Mouse (Mus musculus): ENCODE data around the gene Mvp. TPM values are rescaled to one million over a fixed set of nuclear protein-coding genes. Genes with fewer than 3 reads are reported as not detected.

Gene Mvp
- polyA plus RNA-seq (2011; ENCODE audit: insufficient read depth, insufficient read length, low replicate concordance, missing spikeins) = 6.3 and 15.1 TPM in 2 replicates

DNA sequence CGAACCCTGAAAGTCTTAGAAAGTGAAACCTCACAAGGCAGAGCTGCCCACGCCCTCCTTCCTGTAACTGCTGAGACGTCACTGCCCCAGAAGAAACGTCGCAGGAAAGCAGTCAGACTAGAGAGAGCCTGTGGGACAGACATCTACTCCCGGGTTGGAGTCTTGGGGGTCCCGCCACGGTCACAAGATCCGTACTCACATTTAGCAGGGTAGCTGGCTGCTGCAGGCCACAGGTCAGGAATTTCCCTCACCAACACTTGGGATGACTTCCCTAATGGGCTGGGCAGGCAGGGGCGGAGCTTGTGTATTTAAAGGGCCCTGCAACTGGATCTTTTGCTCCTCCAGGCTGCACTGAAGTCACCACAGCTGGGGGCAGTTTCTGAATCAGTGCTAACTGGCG is at the start of gene Mvp:
TSS of gene Mvp (minus strand) at position 302 of the 400 bp plus-strand sequence.
- no peak for TF ChIP-seq POLR2A (IDR thresholded peaks at IDR 0.05; ENCODE audit: borderline replicate concordance, control insufficient read depth, low read depth, low read length)
- TF ChIP-seq CTCF (IDR thresholded peaks at IDR 0.05; ENCODE audit: control insufficient read depth, insufficient read depth, low read length) = no peak
- under 1% methylated on average over 11 of the region's 11 CpGs for WGBS
- peak within 1 kb of the TSS; percentile 70 for H3K4me3 ChIP-seq (replicated peaks; ENCODE audit: control insufficient read depth, low read depth, low read length)
- H3K4me1 ChIP-seq (ENCODE audit: control insufficient read depth, insufficient read depth, low read length) = peaks cover 3% of the 10 kb centered on the region; the same call in 1 of the 2 replicates
- H3K27ac ChIP-seq (ENCODE audit: control insufficient read depth, insufficient read depth, low read depth, low read length, poor library complexity) = peak within 1 kb of the TSS; percentile 84

DNA sequence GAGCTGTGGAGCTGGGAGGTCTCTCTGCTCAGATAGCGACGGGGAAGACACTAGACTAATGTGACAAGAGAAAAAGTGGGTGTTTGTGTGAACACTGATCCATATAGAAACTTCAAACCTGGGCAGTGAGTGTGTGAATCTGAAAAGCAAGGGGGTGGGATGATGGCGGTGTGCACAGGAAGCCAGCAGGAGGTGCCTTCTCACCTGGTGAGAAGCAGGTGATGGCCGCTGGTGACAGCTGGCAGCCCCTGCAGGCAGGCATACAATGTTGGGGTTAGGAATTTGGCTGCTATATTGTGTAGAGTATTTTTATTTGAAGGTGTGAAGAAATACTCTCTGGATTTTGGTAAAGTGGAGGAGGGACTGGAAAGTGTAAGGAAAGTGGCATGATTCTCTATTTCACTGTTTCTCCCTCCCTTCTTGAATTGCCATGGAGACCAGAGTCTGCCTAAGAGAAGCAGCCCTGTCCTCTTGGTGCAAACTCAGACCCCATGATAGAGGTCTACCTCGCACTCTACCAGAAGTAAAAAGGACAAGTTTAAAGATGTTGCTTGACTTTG is 40.7 kb upstream of the Mvp start:
- TF ChIP-seq CTCF (IDR thresholded peaks at IDR 0.05; ENCODE audit: control insufficient read depth, insufficient read depth, low read length) (no peak), POLR2A (IDR thresholded peaks at IDR 0.05; ENCODE audit: borderline replicate concordance, control insufficient read depth, low read depth, low read length) (no peak)
- H3K4me3 ChIP-seq (replicated peaks; ENCODE audit: control insufficient read depth, low read depth, low read length) = no peak overlapping the region
- H3K27ac ChIP-seq (ENCODE audit: control insufficient read depth, insufficient read depth, low read depth, low read length, poor library complexity) = no peak overlapping the region
- no peaks in the 10 kb centered on the region for H3K4me1 ChIP-seq (ENCODE audit: control insufficient read depth, insufficient read depth, low read length)
- 83% methylated on average over 5 of the region's 5 CpGs for WGBS

DNA sequence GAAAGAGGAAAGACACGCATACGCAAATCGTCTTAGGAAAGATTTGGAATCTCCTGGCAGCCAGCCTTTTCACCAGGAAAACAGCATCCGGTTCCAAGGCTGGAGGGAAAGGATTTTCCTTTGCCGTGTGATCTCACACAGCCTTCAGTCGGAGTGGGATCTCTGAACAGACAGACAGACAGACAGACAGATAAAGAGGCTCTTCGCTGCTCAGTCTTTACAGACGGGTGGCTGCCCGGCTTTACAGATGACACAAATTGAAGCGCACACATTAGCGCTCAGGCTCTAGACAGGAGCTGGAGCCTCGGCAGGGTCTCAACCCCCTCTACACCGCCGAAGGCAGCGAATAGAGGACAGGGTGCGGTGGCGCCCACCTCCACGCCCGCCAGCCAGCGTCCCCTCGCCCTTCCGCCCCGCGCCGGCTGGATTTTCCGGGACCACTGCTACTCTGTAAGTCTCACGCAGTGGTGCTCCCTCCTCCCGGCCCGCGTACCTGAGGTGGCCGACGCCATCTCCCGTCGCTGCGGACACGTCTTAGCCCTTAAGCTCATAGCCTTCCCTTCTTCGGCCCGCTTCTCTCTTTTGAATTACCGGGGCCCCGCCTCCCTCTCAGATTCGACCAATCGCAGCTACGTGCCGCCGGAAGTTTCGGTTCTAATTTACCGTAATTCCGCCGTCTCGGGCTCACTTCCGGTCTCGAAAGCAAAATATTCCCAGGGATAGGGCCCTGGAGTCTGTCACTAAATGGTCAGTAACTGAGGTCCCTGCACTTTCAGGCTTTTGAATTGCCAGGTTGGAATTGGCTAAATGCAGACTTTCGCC is 27.6 kb upstream of the Mvp start, which contains the start of gene Kif22:
TSS of gene Kif22 (minus strand) at position 621 of the 822 bp plus-strand sequence.
- WGBS = under 1% methylated on average over 53 of the region's 53 CpGs
- TF ChIP-seq POLR2A (IDR thresholded peaks at IDR 0.05; ENCODE audit: borderline replicate concordance, control insufficient read depth, low read depth, low read length) (peak; percentile 77; the same call in 1 of the 2 replicates), CTCF (IDR thresholded peaks at IDR 0.05; ENCODE audit: control insufficient read depth, insufficient read depth, low read length) (no peak)
- Histone ChIP-seq H3K4me1 (ENCODE audit: control insufficient read depth, insufficient read depth, low read length) (no peaks in the 10 kb centered on the region), H3K27ac (ENCODE audit: control insufficient read depth, insufficient read depth, low read depth, low read length, poor library complexity) (peak within 1 kb of the TSS; percentile 75), H3K4me3 (replicated peaks; ENCODE audit: control insufficient read depth, low read depth, low read length) (peak within 1 kb of the TSS; percentile 96)

DNA sequence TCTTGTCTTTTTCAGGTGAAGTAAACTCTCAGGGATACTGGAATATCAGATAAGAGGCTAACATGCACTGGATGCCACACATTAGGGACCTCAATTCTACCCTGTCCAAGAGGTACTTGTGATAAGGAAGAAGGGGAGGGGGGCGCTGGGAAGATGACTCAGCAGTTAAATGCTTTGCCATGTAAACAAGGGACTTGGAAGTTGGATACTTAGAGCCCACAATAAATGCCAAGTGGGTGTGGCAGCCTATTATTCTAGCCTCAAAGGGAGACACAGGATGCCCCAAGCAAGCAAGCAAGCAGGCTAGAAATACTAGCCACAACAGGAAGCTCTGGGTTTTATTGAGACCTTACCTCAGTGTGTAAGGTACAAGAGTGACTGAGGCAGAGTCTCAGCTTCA is 16.8 kb upstream of the Mvp start:
- 67% methylated on average over 1 of the region's 1 CpGs for WGBS
- H3K4me1 ChIP-seq (ENCODE audit: control insufficient read depth, insufficient read depth, low read length) = peaks cover 5% of the 10 kb centered on the region

DNA sequence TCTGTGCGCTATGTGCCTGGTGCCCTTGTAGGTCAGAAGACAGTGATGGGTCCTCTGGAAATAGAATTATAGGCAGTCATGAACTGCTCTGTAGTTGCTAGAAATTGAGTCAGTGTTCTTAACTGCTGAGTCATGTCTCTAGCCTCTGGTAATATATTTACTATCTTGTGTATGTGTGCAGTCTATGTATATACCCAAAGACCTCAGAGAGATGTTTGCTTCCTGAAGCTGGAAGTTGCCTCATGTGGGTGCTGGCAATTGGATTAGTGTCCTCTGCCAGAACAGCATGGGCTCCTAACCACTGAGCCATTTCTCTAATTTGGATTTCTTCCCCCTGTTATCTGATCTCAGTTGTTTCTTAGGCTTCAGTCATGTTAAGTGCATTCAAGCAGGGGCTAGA is 15.8 kb upstream of the Mvp start:
- Histone ChIP-seq H3K4me3 (replicated peaks; ENCODE audit: control insufficient read depth, low read depth, low read length) (no peak overlapping the region), H3K27ac (ENCODE audit: control insufficient read depth, insufficient read depth, low read depth, low read length, poor library complexity) (no peak overlapping the region), H3K4me1 (ENCODE audit: control insufficient read depth, insufficient read depth, low read length) (peaks cover 5% of the 10 kb centered on the region)
- TF ChIP-seq CTCF (IDR thresholded peaks at IDR 0.05; ENCODE audit: control insufficient read depth, insufficient read depth, low read length) (no peak), POLR2A (IDR thresholded peaks at IDR 0.05; ENCODE audit: borderline replicate concordance, control insufficient read depth, low read depth, low read length) (no peak)
- WGBS = 98% methylated on average over 1 of the region's 1 CpGs

More for the DNA sequence above, 16.8 kb upstream of the Mvp start:
- H3K27ac ChIP-seq (ENCODE audit: control insufficient read depth, insufficient read depth, low read depth, low read length, poor library complexity) = no peak overlapping the region
- no peak for TF ChIP-seq POLR2A (IDR thresholded peaks at IDR 0.05; ENCODE audit: borderline replicate concordance, control insufficient read depth, low read depth, low read length)
- no peak for TF ChIP-seq CTCF (IDR thresholded peaks at IDR 0.05; ENCODE audit: control insufficient read depth, insufficient read depth, low read length)
- no peak overlapping the region for H3K4me3 ChIP-seq (replicated peaks; ENCODE audit: control insufficient read depth, low read depth, low read length)

DNA sequence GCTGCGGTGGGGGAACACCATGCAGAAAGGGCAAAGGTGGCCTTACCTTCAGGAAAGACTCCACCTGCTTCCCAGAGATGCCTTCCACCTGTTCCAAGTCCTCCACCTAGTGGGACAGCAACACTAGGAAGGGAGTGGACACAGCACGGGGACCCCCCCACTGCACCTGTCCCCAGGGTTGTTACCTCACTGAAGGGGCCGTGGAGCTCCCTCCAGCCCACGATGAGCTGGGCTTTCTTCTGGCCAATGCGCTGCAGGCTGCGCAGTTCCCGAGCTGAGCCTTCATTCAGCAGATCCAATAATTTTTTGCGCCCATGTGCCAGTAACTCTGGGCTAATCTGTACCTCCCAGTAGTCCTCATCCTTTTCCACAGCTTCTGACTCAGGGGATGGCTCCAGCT is 13.5 kb upstream of the Mvp start:
- Histone ChIP-seq H3K4me3 (replicated peaks; ENCODE audit: control insufficient read depth, low read depth, low read length) (peak overlapping the region; percentile 53), H3K4me1 (ENCODE audit: control insufficient read depth, insufficient read depth, low read length) (peaks cover 13% of the 10 kb centered on the region), H3K27ac (ENCODE audit: control insufficient read depth, insufficient read depth, low read depth, low read length, poor library complexity) (peak overlapping the region; percentile 96)
- WGBS = 45% methylated on average over 8 of the region's 8 CpGs
- no peak for TF ChIP-seq CTCF (IDR thresholded peaks at IDR 0.05; ENCODE audit: control insufficient read depth, insufficient read depth, low read length)
- no peak for TF ChIP-seq POLR2A (IDR thresholded peaks at IDR 0.05; ENCODE audit: borderline replicate concordance, control insufficient read depth, low read depth, low read length)

DNA sequence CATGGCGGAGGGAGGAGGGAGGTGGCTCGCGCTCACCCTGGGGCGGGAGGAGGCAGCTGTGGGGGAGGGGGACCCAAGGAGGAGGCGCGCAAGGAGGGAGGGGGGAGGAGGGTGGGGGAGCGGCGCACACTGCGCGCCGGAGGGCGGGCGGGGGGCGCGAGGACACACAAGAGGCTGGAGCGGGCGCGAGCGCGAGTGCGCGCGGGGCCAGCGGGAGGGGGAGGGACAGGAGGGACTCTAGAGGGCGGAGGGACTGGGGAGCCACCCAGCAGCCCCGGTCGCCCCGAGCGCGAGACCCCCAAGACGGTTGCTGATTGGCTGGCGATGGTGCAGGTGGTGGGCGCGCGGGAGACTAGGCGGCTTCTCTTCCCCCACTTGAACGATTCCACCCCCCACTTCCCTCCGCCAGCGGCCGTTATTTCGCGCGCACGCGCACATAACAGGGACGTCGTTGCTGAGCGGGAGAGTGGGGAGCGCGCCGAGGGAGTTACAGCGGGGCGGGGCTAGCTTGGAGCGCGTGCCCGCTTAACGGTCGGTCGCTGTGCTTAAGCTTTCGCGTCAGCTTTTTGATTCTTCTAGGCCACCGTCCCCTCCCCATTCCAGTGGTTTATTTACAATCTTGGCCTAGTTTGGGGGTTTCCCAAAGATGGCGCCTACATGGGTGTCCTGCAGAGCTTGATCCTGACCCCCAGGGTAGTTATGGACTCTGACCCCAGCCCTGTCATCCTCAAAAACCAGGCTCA is 12.7 kb upstream of the Mvp start, which contains the start of gene Maz:
TSS of gene Maz (minus strand) at position 54 of the 743 bp plus-strand sequence.
- under 1% methylated on average over 58 of the region's 63 CpGs for WGBS
- TF ChIP-seq POLR2A (IDR thresholded peaks at IDR 0.05; ENCODE audit: borderline replicate concordance, control insufficient read depth, low read depth, low read length) (peak; percentile 83; the same call in 1 of the 2 replicates), CTCF (IDR thresholded peaks at IDR 0.05; ENCODE audit: control insufficient read depth, insufficient read depth, low read length) (no peak)
- Histone ChIP-seq H3K4me1 (ENCODE audit: control insufficient read depth, insufficient read depth, low read length) (peaks cover 13% of the 10 kb centered on the region), H3K4me3 (replicated peaks; ENCODE audit: control insufficient read depth, low read depth, low read length) (peak within 1 kb of the TSS; percentile 77), H3K27ac (ENCODE audit: control insufficient read depth, insufficient read depth, low read depth, low read length, poor library complexity) (peak within 1 kb of the TSS; percentile 98)

DNA sequence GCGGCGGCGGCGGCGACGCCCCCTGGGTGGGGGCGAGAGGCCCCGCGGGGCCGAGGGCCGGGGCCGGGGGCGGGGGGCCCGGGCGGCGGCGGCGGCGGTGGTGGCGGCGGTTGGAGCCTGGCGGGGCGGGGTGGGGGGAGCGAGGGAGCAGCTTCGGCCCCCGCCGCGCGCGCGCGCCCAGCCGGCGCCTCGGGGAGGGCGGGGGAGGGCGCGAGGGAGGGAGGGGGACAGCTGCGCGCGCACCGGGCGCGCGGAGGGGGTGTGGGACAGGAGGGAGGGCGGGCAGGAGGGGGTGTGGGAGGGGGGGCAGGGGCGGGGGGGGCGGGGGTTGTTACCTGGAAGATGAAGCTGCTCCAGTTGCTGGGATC is 12.2 kb upstream of the Mvp start:
- H3K4me1 ChIP-seq (ENCODE audit: control insufficient read depth, insufficient read depth, low read length) = peaks cover 13% of the 10 kb centered on the region
- TF ChIP-seq CTCF (IDR thresholded peaks at IDR 0.05; ENCODE audit: control insufficient read depth, insufficient read depth, low read length) = no peak
- TF ChIP-seq POLR2A (IDR thresholded peaks at IDR 0.05; ENCODE audit: borderline replicate concordance, control insufficient read depth, low read depth, low read length) = peak; percentile 8; the same call in 1 of the 2 replicates
- peak overlapping the region; percentile 77 for H3K4me3 ChIP-seq (replicated peaks; ENCODE audit: control insufficient read depth, low read depth, low read length)
- H3K27ac ChIP-seq (ENCODE audit: control insufficient read depth, insufficient read depth, low read depth, low read length, poor library complexity) = peak overlapping the region; percentile 98
- WGBS = no CpG with 5 or more reads among the region's 48 CpGs

Measured in bone marrow, adult 2 months (tissue).